Mouse (Mus musculus): ENCODE results near the gene Gm20518.
A peak's percentile ranks its signal among the peaks of the same experiment; 100 is the strongest.

Gene Gm20518

DNA sequence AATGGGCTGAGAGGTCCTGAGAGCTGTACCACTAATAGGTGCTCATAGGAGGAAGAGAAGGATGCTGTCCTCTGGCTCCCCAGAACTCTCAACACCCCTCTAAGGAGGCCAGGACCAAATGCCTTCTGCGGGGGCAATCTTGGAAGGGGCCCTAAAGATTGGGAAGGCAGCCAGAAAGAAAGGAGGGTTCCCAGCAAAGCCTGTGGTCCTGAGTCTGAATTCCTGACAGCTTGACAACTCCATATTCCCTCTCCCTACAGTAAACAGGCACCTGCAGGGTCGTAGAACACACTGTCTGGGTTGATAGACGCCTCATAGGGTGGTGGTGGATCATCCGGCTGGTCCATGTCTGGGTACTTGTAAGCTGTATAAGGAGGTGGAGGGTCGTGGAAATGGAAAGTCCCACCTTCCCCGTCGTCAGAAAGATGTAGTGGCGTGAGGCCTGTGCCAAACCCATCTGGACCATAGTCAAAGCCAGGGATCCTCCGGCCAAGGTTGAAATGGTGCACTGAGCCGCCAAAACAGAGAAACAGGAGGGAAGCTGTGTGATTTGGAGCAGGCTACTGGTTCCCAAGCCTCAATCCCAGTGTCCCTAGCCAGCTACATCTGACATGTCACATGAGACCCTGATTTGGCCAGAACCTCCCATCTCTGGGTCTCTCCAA is 47.6 kb downstream of the Gm20518 start:
- no peak for DNase-seq (ENCODE audit: low spot score)

- no peak for DNase-seq (ENCODE audit: low spot score)
Observed at GRCm38 (mm10) chr16:17842437-17842836, 49.0 kb downstream of the Gm20518 start.

GRCm38 (mm10) chr16:17839976-17840375 is 51.5 kb downstream of the Gm20518 start:
- no peak for DNase-seq (ENCODE audit: low spot score)

DNA sequence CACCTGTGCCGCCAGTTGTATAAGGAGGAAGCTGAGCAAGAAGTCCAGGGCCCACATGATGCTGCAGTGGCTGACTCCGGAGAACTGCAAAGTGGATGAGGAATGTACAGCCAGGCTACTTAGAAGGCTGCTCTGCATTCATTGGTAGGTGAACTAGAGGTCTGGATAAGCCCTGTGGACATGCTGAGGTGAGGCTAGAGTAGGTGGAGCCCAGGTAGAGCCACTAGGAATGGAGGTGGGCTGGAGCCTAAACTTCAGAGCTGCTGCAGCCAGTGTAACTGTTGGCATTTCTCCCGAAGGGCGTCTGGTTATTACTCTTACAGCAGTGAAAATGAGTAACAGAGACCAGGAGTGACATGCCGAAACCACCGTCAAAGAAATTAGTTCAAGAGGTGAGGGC is 53.4 kb downstream of the Gm20518 start, which contains the start of gene Car15:
Gene Car15, minus strand, starts transcription at position 314 of the 400 bp plus-strand sequence.
- DNase-seq (ENCODE audit: low spot score) = no peak

GRCm38 (mm10) chr16:17835481-17835880 is 56.0 kb downstream of the Gm20518 start:
- no peak for DNase-seq (ENCODE audit: low spot score)

GRCm38 (mm10) chr16:17834543-17834942 is 56.9 kb downstream of the Gm20518 start:
- no peak for DNase-seq (ENCODE audit: low spot score)

DNA sequence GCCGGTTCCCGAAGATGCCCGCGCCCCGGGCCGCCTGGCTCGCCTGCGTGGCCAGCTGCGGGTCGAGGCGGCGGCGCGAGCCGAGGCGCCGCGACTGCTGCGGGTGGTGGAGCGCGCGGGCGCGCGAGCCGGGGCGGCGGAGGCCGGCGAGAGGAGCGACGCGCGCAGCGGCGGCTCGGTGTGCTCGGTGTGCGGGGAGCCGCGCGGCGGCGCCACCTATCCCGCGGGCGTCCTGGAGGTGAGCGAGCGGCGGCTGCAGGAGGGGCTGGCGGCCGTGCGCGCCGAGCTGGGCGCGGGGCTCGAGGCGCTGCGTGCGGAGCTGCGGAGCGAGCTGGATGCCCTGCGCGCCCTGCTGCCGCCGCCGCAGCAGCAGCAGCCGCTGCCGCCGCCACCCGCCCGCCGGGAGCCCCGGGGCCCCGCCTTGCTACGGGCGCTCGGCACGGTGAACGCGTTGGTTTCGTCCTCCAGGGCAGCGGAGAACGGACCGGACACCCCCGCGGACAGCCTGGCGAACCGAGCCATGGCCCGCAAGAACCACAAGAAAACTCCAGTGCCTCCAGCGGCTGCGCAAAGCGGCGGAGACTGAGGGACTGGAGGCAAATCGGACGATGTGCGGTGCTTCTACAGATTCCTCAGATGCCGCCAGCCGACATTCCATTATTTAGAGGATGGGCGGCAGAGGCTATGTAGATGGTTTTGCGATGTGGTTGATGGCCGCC is 57.6 kb downstream of the Gm20518 start:
- no peak for DNase-seq (ENCODE audit: low spot score)

DNA sequence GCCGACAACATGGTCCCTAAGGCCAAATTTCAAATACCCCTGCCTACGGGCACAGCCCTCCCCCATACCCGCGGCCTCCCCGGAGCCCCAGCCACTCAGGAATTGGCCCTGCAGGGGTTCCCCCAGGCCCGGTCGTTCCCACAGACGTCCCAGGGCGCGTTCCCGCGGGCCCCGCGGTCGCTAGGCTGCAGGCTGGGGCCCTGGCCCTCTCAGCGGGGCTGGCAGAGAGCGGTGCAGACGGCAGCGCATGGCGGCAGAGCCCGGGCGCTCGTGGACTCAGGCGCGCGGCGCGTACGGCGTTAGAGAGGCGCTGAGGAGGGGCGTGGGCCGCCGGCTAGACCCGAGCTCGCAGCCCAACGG is 58.2 kb downstream of the Gm20518 start:
- no peak for DNase-seq (ENCODE audit: low spot score)

DNA sequence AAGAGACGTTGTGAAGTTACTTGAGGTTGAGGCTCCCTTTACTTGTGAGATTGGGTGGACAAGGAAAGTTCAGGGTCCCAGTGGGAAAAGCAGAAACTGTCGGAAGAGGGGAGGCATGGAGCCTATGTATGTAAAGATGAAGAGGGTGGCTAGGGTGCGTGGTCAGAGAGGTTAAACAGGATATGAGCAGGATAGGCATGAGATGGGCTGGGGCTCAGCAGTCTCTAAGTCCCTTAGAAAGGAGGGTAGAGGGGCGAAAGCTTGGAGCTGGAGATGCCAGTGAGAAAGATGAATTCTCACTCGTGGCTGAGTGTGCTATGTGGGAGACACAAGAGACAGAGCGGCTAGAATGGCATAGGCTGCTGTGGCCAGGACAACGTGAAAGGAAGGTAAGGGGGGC is 58.6 kb downstream of the Gm20518 start, which contains the start of gene B830017H08Rik:
Gene B830017H08Rik, plus strand, starts transcription at position 301 of the 400 bp plus-strand sequence.
- no peak for DNase-seq (ENCODE audit: low spot score)

DNA sequence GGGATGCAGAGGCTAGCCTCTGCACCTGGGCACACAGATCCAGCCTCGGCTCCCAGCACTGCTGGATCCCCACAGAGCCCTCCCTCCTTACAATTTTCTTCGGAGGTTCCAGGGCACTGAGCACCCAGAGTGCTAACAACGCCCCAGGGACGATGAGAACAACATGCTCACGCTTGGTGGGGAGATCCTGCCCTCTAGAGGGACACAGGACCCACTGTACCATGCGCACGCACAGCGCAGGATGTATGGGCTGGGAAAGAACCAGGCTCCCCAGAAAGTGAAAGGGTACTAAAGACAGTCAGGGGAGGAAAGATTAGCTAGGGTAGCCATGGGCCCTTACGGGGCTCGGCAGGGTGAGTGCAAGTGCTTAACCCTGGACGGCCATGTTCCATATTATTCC is 59.7 kb downstream of the Gm20518 start:
- DNase-seq (ENCODE audit: low spot score) = no peak

DNA sequence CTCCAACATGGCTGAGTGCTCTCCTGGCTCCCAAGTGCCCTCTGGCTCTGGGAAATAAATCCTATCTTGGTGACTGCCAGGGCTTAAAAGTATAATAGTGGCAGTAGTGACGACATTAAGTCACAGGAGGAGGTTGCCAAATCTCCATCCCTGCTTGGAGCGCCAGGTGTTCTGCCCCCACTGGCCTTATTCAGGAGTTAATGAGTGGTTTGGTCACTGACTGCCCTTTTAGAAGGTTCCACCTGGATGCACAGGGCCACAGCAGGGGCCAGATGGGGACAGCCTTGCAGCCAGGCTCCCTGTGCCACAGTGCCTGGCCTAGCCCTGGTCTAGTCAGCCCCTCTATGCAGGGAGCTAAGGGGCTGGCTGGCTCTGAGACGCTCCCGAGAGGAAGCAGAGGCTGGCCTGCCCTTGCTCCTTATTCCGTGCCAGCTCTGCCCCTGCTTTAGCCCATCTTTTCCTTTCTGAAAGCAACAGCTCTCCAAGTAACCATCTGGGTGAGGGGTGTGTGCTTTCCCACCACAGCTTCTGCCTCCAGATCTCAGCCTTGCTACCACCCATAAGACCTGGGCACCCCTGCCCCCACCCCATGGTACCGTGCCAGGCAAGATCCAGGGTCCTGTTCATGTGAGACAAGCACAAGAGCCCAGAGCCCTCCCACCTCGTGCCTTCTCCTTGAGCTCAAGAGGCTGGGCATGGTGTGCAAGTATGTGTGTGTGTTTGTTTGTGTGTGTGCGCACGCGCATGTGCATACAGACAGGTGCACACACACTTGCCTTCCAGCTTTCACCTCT is 60.9 kb downstream of the Gm20518 start:
- no peak for DNase-seq (ENCODE audit: low spot score)

DNA sequence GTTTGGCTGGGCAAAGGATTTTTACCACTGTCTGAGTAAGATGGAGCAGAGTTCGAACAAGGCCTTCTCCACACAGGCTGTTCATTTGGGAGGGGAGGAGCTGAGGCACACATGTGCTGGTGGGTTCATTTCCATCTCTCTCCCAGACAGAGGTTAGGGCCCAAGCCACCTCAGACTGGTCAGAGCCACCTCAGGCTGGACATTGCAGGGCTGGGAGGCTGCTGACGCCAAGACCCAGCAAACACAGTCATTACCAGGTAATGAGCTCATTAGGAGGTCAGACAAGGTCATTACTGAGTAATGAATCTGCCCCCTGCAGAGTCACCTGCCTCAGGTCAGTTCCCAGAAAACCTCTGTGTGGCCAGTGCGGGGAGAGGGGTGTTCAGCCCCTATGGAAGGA is 62.6 kb downstream of the Gm20518 start:
- no peak for DNase-seq (ENCODE audit: low spot score)

GRCm38 (mm10) chr16:17828229-17828628 is 63.2 kb downstream of the Gm20518 start:
- no peak for DNase-seq (ENCODE audit: low spot score)

GRCm38 (mm10) chr16:17826500-17826899 is 65.0 kb downstream of the Gm20518 start:
- DNase-seq (ENCODE audit: low spot score) = no peak

GRCm38 (mm10) chr16:17816528-17816927 is 74.9 kb downstream of the Gm20518 start:
- DNase-seq (ENCODE audit: low spot score) = no peak

DNA sequence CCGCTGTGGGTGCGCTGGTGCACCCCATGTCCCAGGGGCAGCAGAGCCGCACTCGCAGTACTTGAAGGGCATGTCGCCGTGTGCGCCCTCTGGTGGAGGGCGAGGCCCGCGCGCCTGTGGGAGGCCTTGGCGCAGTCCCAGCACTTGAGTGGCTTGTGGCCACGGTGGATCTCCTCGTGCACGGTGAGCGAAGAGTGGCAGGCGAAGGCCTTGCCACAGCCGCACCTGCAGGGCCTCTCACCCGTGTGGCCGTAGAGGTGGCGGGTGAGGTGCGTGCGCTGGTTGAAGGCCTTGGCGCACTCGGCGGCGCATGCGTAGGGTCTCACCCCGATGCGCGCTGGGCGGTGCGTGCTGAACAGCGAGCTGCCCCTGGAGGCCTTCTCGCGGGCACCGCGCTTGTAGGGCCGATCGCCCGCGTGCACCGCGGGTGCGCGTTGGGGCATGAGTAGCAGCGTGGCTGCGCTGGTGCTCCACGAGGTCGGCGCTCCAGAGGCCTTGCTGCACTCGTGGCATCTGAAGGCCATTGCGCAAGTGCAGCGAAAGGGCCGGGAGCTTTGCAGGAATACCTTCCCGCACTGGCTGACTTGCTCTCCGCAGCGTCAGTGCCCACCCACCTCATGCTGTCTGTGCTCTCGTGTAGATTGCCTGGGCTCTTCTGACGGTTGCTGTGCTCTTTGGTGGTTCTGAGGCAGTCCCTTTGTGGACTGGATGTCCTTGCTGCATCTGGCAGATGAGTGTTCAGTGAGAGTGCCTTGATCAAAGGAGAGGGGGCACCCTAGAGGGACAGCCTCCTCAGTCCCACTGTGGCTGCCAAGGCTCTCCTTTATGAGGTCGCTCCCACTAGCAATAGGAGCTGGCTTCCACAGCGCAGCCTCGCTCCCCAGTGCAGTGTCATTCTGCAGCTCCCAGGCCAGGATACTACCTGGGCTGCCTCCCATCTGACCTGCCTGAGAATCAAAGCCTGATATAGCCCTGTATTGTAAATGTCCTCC is 75.8 kb downstream of the Gm20518 start:
- DNase-seq (ENCODE audit: low spot score) = no peak

DNA sequence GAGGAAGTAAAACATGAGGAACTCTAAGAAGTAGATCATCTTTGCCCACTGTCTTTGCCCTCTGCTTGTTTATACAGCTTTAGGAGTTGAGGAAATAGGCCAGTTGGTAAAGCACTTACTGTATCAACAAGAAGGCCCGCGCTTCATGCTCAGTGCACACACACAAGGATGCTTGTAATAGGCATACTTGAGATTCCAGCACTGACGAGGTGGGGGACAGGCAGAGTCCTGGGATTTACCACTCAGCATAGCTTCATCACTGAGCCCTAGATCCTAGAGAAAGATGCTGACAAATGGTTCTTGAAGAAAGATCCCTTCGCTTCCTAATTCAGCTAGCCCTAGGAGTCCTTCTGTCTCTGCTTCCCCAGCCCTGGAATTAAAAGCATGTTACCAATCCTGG is 78.3 kb downstream of the Gm20518 start:
- DNase-seq (ENCODE audit: low spot score) = no peak

GRCm38 (mm10) chr16:17812120-17812519 is 79.4 kb downstream of the Gm20518 start:
- no peak for DNase-seq (ENCODE audit: low spot score)

DNA sequence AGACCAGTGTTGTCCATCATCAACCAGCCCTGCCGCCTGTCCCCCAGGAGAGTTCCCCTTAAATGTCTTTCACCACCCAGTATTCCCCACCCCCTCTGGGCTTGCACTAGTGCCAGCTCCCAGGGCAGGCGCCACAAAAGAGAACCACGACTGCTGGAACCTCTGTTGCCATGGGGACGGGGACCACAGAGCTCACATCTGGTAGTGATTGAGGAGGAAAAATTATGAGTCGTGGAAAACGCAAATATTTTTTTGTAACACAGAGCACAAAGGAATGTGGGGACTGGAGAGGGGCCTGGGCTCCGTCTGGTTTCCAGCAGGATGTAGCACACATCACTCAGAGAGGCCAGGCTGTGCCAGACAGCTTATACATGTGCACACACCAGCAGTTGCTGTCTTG is 81.8 kb downstream of the Gm20518 start:
- DNase-seq (ENCODE audit: low spot score) = no peak

DNA sequence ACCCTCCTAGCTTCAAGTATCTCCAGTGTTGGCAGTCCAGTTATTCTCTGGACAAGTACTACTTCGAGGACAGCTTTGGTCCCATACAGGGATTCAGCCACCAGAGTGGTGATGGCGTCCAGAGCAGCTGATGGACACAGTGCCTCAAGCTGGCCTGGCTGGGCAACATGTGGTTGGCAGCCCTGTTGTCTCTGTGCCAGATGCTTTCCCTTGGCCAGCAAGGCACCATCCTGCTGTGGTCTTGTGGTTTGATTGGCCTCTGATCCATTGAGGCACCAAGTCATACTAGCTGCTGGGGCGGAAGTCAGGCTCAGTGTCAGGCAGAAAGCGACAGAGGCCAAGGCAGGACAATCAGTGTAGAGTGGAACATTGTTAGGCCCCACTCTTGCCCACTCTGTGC is 82.3 kb downstream of the Gm20518 start:
- DNase-seq (ENCODE audit: low spot score) = no peak

DNA sequence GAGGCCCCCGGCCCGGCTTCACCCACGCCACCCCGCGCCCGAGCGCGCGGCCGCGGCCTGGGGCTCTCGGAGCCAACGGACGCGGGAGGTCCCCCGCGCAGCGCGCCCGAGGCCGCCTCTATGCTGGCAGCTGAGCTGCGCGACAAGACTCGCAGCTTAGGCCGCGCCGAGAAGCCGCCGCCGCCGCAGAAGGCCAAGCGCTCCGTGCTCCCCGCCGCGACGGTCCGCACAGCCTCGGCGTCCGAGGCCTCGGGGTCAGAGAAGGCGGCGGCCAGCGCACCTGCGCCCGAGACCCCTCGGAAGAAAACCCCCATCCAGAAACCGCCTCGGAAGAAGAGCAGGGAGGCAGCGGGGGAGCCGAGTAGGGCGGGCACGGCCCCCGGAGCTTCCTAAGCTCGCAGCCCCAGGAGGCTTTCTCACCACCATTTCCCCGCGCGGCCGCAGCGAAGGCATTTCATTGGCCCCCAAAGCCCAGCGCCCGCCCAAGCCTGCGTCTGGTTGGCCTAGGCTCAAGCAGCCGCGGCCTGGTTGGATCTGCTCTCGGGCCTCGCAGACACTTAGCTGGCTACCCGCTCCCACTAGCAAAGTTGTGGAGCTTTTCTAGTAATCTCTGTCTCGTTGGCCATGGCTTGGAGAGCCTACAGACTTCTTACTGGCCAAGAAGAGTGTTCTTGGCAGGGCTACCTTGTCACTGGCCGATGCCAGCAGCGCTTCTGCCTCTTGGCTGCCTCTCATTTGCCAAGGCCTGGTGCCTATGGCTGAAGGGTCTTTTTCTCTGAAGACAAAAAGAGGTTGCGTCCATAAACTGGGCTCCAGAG is 84.1 kb downstream of the Gm20518 start:
- DNase-seq (ENCODE audit: low spot score) = peak; percentile 55

Data from layer of hippocampus, adult 9-10 months (tissue).